Mouse (Mus musculus): ENCODE measurements around the gene Eif2d.

DNA sequence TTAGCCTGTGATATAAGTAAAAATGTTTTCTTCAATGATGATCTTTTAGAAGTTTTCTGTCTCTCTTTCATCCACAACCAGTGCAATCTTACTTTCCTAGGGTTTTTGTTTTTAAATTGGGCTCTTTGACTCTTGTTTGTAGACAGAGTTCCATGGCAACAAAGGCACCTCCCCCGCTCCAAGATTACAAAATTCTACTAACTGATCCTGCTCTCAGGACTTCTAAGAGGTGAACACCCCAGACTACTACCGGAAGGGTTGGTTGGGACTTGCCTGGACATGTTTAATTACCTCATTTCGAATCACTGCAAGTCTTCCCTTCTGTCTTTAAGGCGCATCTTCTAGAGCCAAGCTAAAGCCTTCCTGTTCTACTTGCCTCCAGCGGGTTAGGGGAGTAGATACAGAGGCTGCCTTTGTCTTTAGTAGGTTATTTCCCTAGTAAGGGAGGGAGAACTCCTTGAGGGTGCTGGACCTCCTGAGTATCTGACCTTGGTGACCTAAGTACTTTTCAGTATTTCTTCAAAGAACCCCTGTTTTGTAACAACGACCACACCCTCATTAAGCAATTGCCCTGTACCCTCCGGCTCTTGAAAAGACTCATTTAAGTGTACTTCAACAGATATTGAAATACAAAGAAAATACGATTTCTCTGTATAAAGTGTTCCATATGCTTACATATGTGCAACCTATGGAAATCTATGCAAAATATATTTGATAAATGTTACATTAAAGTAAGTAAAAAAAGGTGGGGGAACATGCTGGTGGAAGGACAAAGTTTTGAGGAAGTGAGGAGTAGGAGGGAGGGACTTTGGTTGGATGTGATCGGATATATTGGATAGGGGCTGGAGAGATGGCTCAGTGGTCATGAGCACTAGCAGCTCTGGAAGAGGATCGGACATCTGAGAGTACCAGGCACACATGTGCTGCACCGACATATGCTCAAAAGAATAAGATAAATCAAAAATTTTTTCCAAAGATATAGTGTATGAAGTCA lies 13.6 kb upstream of the Eif2d start:
- TF ChIP-seq CTCF (conservative IDR thresholded peaks at IDR 0.05; ENCODE audit: low read length) (no peak), NANOG (IDR thresholded peaks at IDR 0.05; ENCODE audit: borderline replicate concordance, low read length) (peak; percentile 60; the same call in 1 of the 2 replicates), POU5F1 (IDR thresholded peaks at IDR 0.05; ENCODE audit: borderline replicate concordance, low read length) (no peak)

Measured in E14TG2a.4 (cell line).